Mouse (Mus musculus): ENCODE data around the gene Sp110.
"Not testable (repeated sequence)": the region's sequence is repeated elsewhere in the genome, so short reads cannot be mapped to it uniquely, and the experiment has no call there.

GRCm38 (mm10) chr1:85580578-85580977 is 18.0 kb downstream of the Sp110 start:
- not testable (repeated sequence) for TF ChIP-seq GATA1 (IDR thresholded peaks at IDR 0.05; ENCODE audit: borderline replicate concordance, low read length); CTCF (IDR thresholded peaks at IDR 0.05; ENCODE audit: low read depth, low read length)
